Mouse (Mus musculus): ENCODE results near the gene Gp1bb. TPM values are rescaled to one million over a fixed set of nuclear protein-coding genes. Genes with fewer than 3 reads are reported as not detected.

The Gp1bb gene
- polyA plus RNA-seq, 1 experiment from 2014 or later = 7.4 TPM

- Histone ChIP-seq H3K9me3 (no peaks in the 10 kb centered on the region), H3K4me3 (peak overlapping the region; percentile 63), H3K36me3 (no peaks in the 10 kb centered on the region), H3K4me1 (peaks cover 53% of the 10 kb centered on the region), H3K27ac (0 out of 2 replicates have a peak overlapping the region, but pooled peaks have one; percentile 9), H3K27me3 (ENCODE audit: insufficient read depth, poor library complexity, severe bottlenecking) (peaks cover 98% of the 10 kb centered on the region)
- no peak for DNase-seq (ENCODE audit: low spot score)
- WGBS = under 1% methylated on average over 31 of the region's 31 CpGs
These were observed 33.5 kb downstream of the Gp1bb start for GRCm38 (mm10) chr16:18588738-18589055.

GRCm38 (mm10) chr16:18587847-18588737 is 34.1 kb downstream of the Gp1bb start:
- Histone ChIP-seq H3K4me3 (peak overlapping the region; percentile 63), H3K27me3 (ENCODE audit: insufficient read depth, poor library complexity, severe bottlenecking) (peaks cover 98% of the 10 kb centered on the region), H3K9me3 (no peaks in the 10 kb centered on the region), H3K36me3 (no peaks in the 10 kb centered on the region), H3K4me1 (peaks cover 53% of the 10 kb centered on the region), H3K27ac (peak overlapping the region; percentile 50)
- DNase-seq (ENCODE audit: low spot score) = no peak
- under 1% methylated on average over 57 of the region's 57 CpGs for WGBS

DNA sequence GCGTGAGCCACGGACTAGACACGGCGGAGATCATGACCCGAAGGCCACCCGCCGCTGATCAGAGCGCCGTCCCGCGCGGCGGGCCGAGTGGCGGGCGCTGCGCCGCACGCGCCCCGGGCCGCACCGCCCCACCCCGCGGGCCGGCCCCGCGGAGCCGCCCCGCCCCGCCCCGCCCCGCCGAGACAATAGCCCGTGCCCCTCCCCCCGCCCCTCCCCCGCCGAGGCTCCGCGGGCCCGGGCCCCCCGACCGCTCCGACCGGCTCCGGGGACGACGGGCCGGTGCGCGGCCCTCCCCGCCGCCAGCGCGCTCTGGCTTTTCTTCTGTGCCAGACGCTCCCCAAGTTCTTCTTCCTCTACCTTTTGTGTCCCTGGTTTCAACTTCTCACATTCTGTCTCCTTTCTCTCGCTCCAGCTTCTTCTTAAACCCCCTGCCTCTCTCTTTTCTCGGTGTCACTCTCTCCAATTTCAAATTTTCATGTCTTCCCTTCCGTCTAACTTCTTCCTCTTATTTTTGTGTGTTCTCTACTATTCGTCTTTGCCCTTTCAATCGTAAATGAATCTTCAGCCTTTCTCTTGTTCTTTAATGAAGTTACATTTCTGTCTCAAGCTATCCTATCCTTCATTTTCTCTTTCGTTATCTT is 35.2 kb downstream of the Gp1bb start:
- H3K27ac ChIP-seq = peak overlapping the region; percentile 78
- H3K9me3 ChIP-seq = no peaks in the 10 kb centered on the region
- peaks cover 100% of the 10 kb centered on the region for H3K27me3 ChIP-seq (ENCODE audit: insufficient read depth, poor library complexity, severe bottlenecking)
- H3K36me3 ChIP-seq = no peaks in the 10 kb centered on the region
- no peak for DNase-seq (ENCODE audit: low spot score)
- under 1% methylated on average over 42 of the region's 62 CpGs for WGBS
- H3K4me3 ChIP-seq = peak overlapping the region; percentile 63
- peaks cover 63% of the 10 kb centered on the region for H3K4me1 ChIP-seq

GRCm38 (mm10) chr16:18586076-18586905 is 35.9 kb downstream of the Gp1bb start:
- H3K36me3 ChIP-seq = no peaks in the 10 kb centered on the region
- peak overlapping the region; percentile 63 for H3K4me3 ChIP-seq
- H3K27ac ChIP-seq = peak overlapping the region; percentile 78
- H3K4me1 ChIP-seq = peaks cover 63% of the 10 kb centered on the region
- WGBS = 1% methylated on average over 83 of the region's 83 CpGs
- peaks cover 100% of the 10 kb centered on the region for H3K27me3 ChIP-seq (ENCODE audit: insufficient read depth, poor library complexity, severe bottlenecking)
- H3K9me3 ChIP-seq = no peaks in the 10 kb centered on the region
- DNase-seq (ENCODE audit: low spot score) = no peak

- H3K4me1 ChIP-seq = peaks cover 63% of the 10 kb centered on the region
- H3K4me3 ChIP-seq = peak overlapping the region; percentile 63
- no peaks in the 10 kb centered on the region for H3K36me3 ChIP-seq
- H3K27me3 ChIP-seq (ENCODE audit: insufficient read depth, poor library complexity, severe bottlenecking) = peaks cover 100% of the 10 kb centered on the region
- H3K9me3 ChIP-seq = no peaks in the 10 kb centered on the region
- 6% methylated on average over 10 of the region's 10 CpGs for WGBS
- no peak for DNase-seq (ENCODE audit: low spot score)
- H3K27ac ChIP-seq = no peak overlapping the region
These were observed 36.5 kb downstream of the Gp1bb start for GRCm38 (mm10) chr16:18585676-18586075.

DNA sequence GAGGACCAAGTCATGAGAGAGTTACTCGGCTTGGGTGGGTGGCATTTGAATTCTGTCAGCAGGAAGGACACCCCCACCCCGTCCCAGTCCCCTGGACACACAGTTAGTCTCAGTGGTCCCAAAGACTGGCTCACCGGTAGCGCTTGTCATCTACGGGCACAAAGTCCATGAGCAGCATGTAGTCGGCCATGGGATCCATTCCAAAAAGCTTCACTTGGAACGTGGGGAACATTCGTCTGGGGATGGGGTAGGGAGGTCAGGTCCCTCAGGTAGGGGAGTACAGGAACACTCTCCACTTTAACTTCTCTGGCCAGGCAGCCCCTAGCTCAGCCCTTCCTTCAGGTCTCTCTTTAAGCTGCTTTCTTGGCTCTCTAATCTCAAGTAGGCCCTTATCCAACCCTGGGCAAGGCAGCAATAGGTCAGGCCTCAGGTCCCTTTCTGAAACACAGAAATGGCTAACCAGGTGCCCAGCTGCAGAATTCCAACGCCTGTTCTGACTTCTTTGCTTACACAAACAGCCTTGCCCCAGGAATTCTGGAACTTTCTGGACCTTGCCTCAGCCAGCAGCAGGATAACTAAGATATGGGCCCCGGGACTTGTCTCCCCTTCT is 37.2 kb downstream of the Gp1bb start:
- H3K4me1 ChIP-seq = peaks cover 61% of the 10 kb centered on the region
- no peak overlapping the region for H3K27ac ChIP-seq
- no peaks in the 10 kb centered on the region for H3K36me3 ChIP-seq
- DNase-seq (ENCODE audit: low spot score) = no peak
- no peaks in the 10 kb centered on the region for H3K9me3 ChIP-seq
- H3K27me3 ChIP-seq (ENCODE audit: insufficient read depth, poor library complexity, severe bottlenecking) = peaks cover 100% of the 10 kb centered on the region
- WGBS = 23% methylated on average over 10 of the region's 10 CpGs
- peak overlapping the region; percentile 63 for H3K4me3 ChIP-seq

GRCm38 (mm10) chr16:18583673-18584357 is 38.4 kb downstream of the Gp1bb start:
- no peak overlapping the region for H3K27ac ChIP-seq
- no peaks in the 10 kb centered on the region for H3K36me3 ChIP-seq
- WGBS = 22% methylated on average over 10 of the region's 10 CpGs
- no peaks in the 10 kb centered on the region for H3K9me3 ChIP-seq
- DNase-seq (ENCODE audit: low spot score) = no peak
- H3K4me3 ChIP-seq = no peak overlapping the region
- H3K4me1 ChIP-seq = peaks cover 58% of the 10 kb centered on the region
- H3K27me3 ChIP-seq (ENCODE audit: insufficient read depth, poor library complexity, severe bottlenecking) = peaks cover 97% of the 10 kb centered on the region

DNA sequence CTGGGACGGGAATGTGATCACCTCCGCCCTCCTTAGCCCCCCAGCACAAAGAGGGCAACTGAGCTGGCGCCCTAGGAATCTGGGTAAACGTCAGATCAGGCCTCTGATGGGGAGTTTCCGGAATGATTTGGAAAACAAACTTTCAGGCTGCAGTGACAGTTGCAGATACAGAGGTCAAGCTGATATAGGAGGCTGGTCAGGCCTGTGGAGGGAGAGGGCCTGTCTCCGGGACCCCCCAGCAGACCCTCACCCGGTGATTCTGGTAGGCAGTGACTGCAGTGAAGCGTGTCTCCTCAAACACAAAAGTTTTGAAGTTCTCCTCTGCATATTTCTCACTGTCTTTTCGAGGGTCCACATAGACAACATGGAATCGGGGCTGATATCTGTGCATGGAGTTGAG is 39.0 kb downstream of the Gp1bb start:
- Histone ChIP-seq H3K27me3 (ENCODE audit: insufficient read depth, poor library complexity, severe bottlenecking) (peaks cover 97% of the 10 kb centered on the region), H3K4me3 (no peak overlapping the region), H3K27ac (no peak overlapping the region), H3K4me1 (peaks cover 54% of the 10 kb centered on the region), H3K36me3 (no peaks in the 10 kb centered on the region), H3K9me3 (no peaks in the 10 kb centered on the region)
- no peak for DNase-seq (ENCODE audit: low spot score)
- WGBS = 12% methylated on average over 10 of the region's 10 CpGs

DNA sequence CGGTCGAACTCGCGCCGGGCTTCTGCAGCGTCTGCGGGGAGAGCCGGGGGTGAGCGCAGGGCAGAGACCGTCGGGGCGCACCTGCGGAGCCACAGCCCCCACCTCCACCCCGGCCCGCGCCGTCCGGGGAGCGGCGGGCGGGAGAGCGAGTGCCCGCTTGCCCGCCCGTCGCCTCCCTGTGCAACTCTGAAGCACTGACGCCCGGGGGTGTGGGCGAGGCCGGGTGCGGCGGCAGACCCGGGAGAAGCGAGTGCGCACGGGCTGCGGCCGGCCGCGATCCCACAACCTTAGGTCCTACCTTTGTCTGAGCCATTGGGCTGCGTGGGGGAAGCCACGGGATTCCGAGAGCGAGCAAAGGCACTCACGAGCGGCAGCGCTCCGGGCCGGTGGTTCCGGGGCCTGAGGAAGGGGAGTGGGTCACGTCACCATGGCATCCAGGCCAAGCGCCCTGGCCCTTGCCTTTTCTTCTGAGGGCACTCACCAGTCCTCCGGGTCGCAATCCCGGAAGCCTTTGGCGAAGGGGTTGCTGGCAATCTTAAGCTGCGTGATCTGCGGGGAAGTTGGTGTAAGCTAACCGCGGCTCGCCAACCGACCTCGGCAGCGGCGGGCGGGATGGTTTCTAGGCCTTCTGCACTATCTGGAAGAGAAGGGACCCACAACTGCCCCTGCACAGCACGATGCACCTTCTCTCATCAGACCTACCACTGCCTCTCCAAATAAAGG is 39.6 kb downstream of the Gp1bb start:
- H3K36me3 ChIP-seq = no peaks in the 10 kb centered on the region
- H3K27ac ChIP-seq = peak overlapping the region; percentile 65
- 3% methylated on average over 58 of the region's 67 CpGs for WGBS
- H3K4me3 ChIP-seq = peak overlapping the region; percentile 57
- DNase-seq (ENCODE audit: low spot score) = no peak
- peaks cover 97% of the 10 kb centered on the region for H3K27me3 ChIP-seq (ENCODE audit: insufficient read depth, poor library complexity, severe bottlenecking)
- H3K4me1 ChIP-seq = peaks cover 52% of the 10 kb centered on the region
- H3K9me3 ChIP-seq = no peaks in the 10 kb centered on the region

- Histone ChIP-seq H3K27me3 (ENCODE audit: insufficient read depth, poor library complexity, severe bottlenecking) (peaks cover 94% of the 10 kb centered on the region), H3K27ac (peak overlapping the region; percentile 65), H3K4me1 (peaks cover 51% of the 10 kb centered on the region), H3K9me3 (no peaks in the 10 kb centered on the region), H3K4me3 (peak overlapping the region; percentile 57), H3K36me3 (no peaks in the 10 kb centered on the region)
- no peak for DNase-seq (ENCODE audit: low spot score)
- WGBS = 2% methylated on average over 66 of the region's 66 CpGs
These were observed 40.5 kb downstream of the Gp1bb start for GRCm38 (mm10) chr16:18581623-18582205.

- H3K27me3 ChIP-seq (ENCODE audit: insufficient read depth, poor library complexity, severe bottlenecking) = peaks cover 90% of the 10 kb centered on the region
- no peak for DNase-seq (ENCODE audit: low spot score)
- 12% methylated on average over 21 of the region's 21 CpGs for WGBS
- H3K9me3 ChIP-seq = no peaks in the 10 kb centered on the region
- no peaks in the 10 kb centered on the region for H3K36me3 ChIP-seq
- H3K4me3 ChIP-seq = peak overlapping the region; percentile 57
- peaks cover 45% of the 10 kb centered on the region for H3K4me1 ChIP-seq
- H3K27ac ChIP-seq = peak overlapping the region; percentile 65; the same call in 1 of the 2 replicates
These were observed 41.1 kb downstream of the Gp1bb start for GRCm38 (mm10) chr16:18581050-18581622.
